Mouse (Mus musculus): ENCODE measurements around the gene Cel. TPM values are rescaled to one million over a fixed set of nuclear protein-coding genes. Genes with fewer than 3 reads are reported as not detected.
"Not testable (repeated sequence)": the region's sequence is repeated elsewhere in the genome, so short reads cannot be mapped to it uniquely, and the experiment has no call there.

Cel gene
- total RNA-seq, 2 experiments from 2014 or later = not detected

- intact Hi-C loops (cut with DNase I) = no loop called here
- DNase-seq = peak; percentile 90 to 93
Observed at GRCm38 (mm10) chr2:28523643-28524117, 39.5 kb downstream of the Cel start.

- peak in 1 of 2 experiments; percentile 10 for DNase-seq
- intact Hi-C loops (cut with DNase I) = no loop called here
Observed at GRCm38 (mm10) chr2:28522166-28522565, 41.0 kb downstream of the Cel start.

- intact Hi-C loops (cut with DNase I) = loop anchor here (2.0 kb wide), 1 partner anchor 13 kb away; no protein-coding TSS in a partner anchor
- peak in 1 of 2 experiments; percentile 13 for DNase-seq
Observed at GRCm38 (mm10) chr2:28521571-28522151, 41.5 kb downstream of the Cel start.

GRCm38 (mm10) chr2:28520581-28520980 is 42.6 kb downstream of the Cel start:
- peak in 1 of 2 experiments; percentile 2 for DNase-seq
- intact Hi-C loops (cut with DNase I) = loop anchor here (2.0 kb wide), 1 partner anchor 14 kb away; no protein-coding TSS in a partner anchor

- intact Hi-C loops (cut with DNase I) = no loop called here
- DNase-seq = no peak
Observed at GRCm38 (mm10) chr2:28518231-28518630, 45.0 kb downstream of the Cel start.

- peak; percentile 82 to 89 for DNase-seq
- intact Hi-C loops (cut with DNase I) = loop anchor here (1.0 kb wide), 1 partner anchor 30 kb away; no protein-coding TSS in a partner anchor
Observed at GRCm38 (mm10) chr2:28517206-28517909, 45.8 kb downstream of the Cel start.

- intact Hi-C loops (cut with DNase I) = loop anchor here (1.0 kb wide), 2 partner anchors 34 to 71 kb away; no protein-coding TSS in a partner anchor
- DNase-seq = peak; percentile 87 to 93
Observed at GRCm38 (mm10) chr2:28514489-28514888, 48.7 kb downstream of the Cel start.

- intact Hi-C loops (cut with DNase I) = loop anchor here (1.0 kb wide), 2 partner anchors 35 to 72 kb away; no protein-coding TSS in a partner anchor
- peak in 1 of 2 experiments; percentile 43 for DNase-seq
Observed at GRCm38 (mm10) chr2:28513431-28514370, 49.5 kb downstream of the Cel start.

GRCm38 (mm10) chr2:28512798-28513401 is 50.3 kb downstream of the Cel start, which contains the start of gene Ralgds:
Ralgds (plus strand) TSS chr2:28513125.
- intact Hi-C loops (cut with DNase I) = no loop called here
- peak; percentile 36 to 47 for DNase-seq

- intact Hi-C loops (cut with DNase I); DNase-seq: not testable (repeated sequence)
Observed at GRCm38 (mm10) chr2:28511600-28511999, 51.6 kb downstream of the Cel start.

GRCm38 (mm10) chr2:28506291-28506690 is 56.9 kb downstream of the Cel start:
- no peak for DNase-seq
- intact Hi-C loops (cut with DNase I) = no loop called here

- intact Hi-C loops (cut with DNase I) = no loop called here
- no peak for DNase-seq
Observed at GRCm38 (mm10) chr2:28505795-28506194, 57.4 kb downstream of the Cel start, which contains the start of gene Gm10134. Gm10134 (plus strand) TSS chr2:28506095.

Small RNAs within 50 kb of the gene (microRNA-seq; reads per million reads assigned to microRNA genes)
- gene Gm22824 = 0 reads per million in 2 experiments

Other genes starting within 250 kb of the Cel start
- 1 to 10 TPM; 3.1 to 5.0 TPM for gene Ppp1r26, start 116.6 kb downstream of the Cel start, total RNA-seq (2021)
- gene 1700007K13Rik, start 97.1 kb downstream of the Cel start, total RNA-seq (2021) = under 1 TPM in 1 of 2 experiments, not detected in 1; 0.34 TPM
- gene Mrps2, start 95.3 kb downstream of the Cel start, total RNA-seq (2021) = 10 to 100 TPM; 45.1 to 48.3 TPM
- gene Gbgt1, start 66.5 kb downstream of the Cel start, total RNA-seq (2021) = 1 to 10 TPM; 2.5 to 2.8 TPM
- gene Gm10134, start 57.3 kb downstream of the Cel start, total RNA-seq (2021) = 1 to 10 TPM; 1.7 to 2.8 TPM
- gene Ralgds, start 50.3 kb downstream of the Cel start, total RNA-seq (2021) = 10 to 100 TPM; 20.6 to 26.6 TPM
- gene Gtf3c5, start 20.3 kb upstream of the Cel start, total RNA-seq (2021) = 10 to 100 TPM; 14.1 to 15.4 TPM
- gene Gfi1b, start 58.6 kb upstream of the Cel start, total RNA-seq (2021) = not detected
- 10 to 100 TPM; 16.4 to 19.8 TPM for gene Tsc1, start 77.8 kb upstream of the Cel start, total RNA-seq (2021)
- not detected for gene Spaca9, start 136.3 kb upstream of the Cel start, total RNA-seq (2021)
- not detected for gene Ak8, start 136.8 kb upstream of the Cel start, total RNA-seq (2021)

Data from heart, postnatal 10 days (tissue).